In genomic region chr13:15570908-15571568, GRCm38 (mm10) we compare ENCODE assay signal across 10 mouse cellular contexts.
DNase-seq lines count a peak whose midpoint lies in the region; ATAC-seq and TF ChIP-seq lines count a peak whose summit lies in the region.
"Had no signal": no experiment of that assay in that cellular context is flagged by ENCODE, and none has a peak within 500 bp of the region (broad histone marks: within the 10 kb centered on the region; RNA-seq: fewer than 3 reads in every experiment).

No protein-coding gene starts in this region.

- no peaks in the 10 kb centered on the region for H3K27me3 ChIP-seq in hindbrain, embryonic 15.5 days
- H3K27me3 ChIP-seq in hindbrain, embryonic 12.5 days, result no peaks in the 10 kb centered on the region
- H3K27me3 ChIP-seq in forebrain, embryonic 12.5 days, result no peaks in the 10 kb centered on the region
- H3K27me3 ChIP-seq in liver, embryonic 11.5 days (replicated peaks; ENCODE audit: control insufficient read depth, insufficient read depth, low read length), result no peaks in the 10 kb centered on the region
- H3K27me3 ChIP-seq in midbrain, postnatal 0 days (ENCODE audit: insufficient read depth, low read length), result no peaks in the 10 kb centered on the region

- peak overlapping the region; percentile 37 for H3K4me2 ChIP-seq in hindbrain, embryonic 15.5 days
- no peak overlapping the region for H3K4me2 ChIP-seq in hindbrain, embryonic 12.5 days (replicated peaks)
- H3K4me2 ChIP-seq in forebrain, embryonic 12.5 days, result peak overlapping the region; percentile 10; the same call in 1 of the 2 replicates
- no peak overlapping the region; the same call in 1 of the 2 replicates for H3K4me2 ChIP-seq in liver, embryonic 11.5 days
- H3K4me2 ChIP-seq in midbrain, postnatal 0 days (ENCODE audit: low read depth, low read length, poor library complexity, severe bottlenecking), result peak overlapping the region; percentile 45

- DNase-seq in liver, embryonic 11.5 days (ENCODE audit: low spot score), result no peak
- peak; percentile 17 for DNase-seq in midbrain, postnatal 0 days (ENCODE audit: low spot score)
- no peak for DNase-seq in kidney, adult 11 months
- DNase-seq in kidney, adult 9 months, result no peak
- DNase-seq: adrenal gland, adult 8-10 months; cerebellum, adult 2 months had no signal

- WGBS in hindbrain, embryonic 15.5 days, result 48% methylated on average over 15 of the region's 15 CpGs
- whole genome bisulfite sequencing in hindbrain, embryonic 12.5 days, result 50% methylated on average over 15 of the region's 15 CpGs
- 28% methylated on average over 15 of the region's 15 CpGs for WGBS in forebrain, embryonic 12.5 days
- WGBS in liver, embryonic 11.5 days, result 28% methylated on average over 15 of the region's 15 CpGs
- WGBS in midbrain, postnatal 0 days, result 9% methylated on average over 15 of the region's 15 CpGs

- 0 out of 2 replicates have a peak, but pooled peaks have one; percentile 30 for ATAC-seq in hindbrain, embryonic 15.5 days (ENCODE audit: low FRiP score, low read depth)
- ATAC-seq in hindbrain, embryonic 12.5 days (ENCODE audit: low FRiP score), result no peak; the same call in 1 of the 2 replicates
- no peak for ATAC-seq in forebrain, embryonic 12.5 days (ENCODE audit: low FRiP score)
- ATAC-seq in liver, embryonic 11.5 days (replicated peaks; ENCODE audit: low FRiP score), result peak; percentile 61; the same call in 1 of the 2 replicates
- peak; percentile 71 for ATAC-seq in midbrain, postnatal 0 days (ENCODE audit: low FRiP score)

- H3K27ac ChIP-seq in hindbrain, embryonic 15.5 days (replicated peaks), result 0 out of 2 replicates have a peak overlapping the region, but pooled peaks have one; percentile 25
- no peak overlapping the region for H3K27ac ChIP-seq in hindbrain, embryonic 12.5 days
- H3K27ac ChIP-seq in forebrain, embryonic 12.5 days, result peak overlapping the region; percentile 65
- H3K27ac ChIP-seq in liver, embryonic 11.5 days (ENCODE audit: low read depth, low read length), result no peak overlapping the region
- peak overlapping the region; percentile 57 for H3K27ac ChIP-seq in midbrain, postnatal 0 days (ENCODE audit: low read depth, low read length)

- H3K36me3 ChIP-seq in hindbrain, embryonic 15.5 days, result no peaks in the 10 kb centered on the region
- H3K36me3 ChIP-seq in hindbrain, embryonic 12.5 days, result no peaks in the 10 kb centered on the region
- H3K36me3 ChIP-seq in forebrain, embryonic 12.5 days (replicated peaks), result no peaks in the 10 kb centered on the region
- no peaks in the 10 kb centered on the region for H3K36me3 ChIP-seq in liver, embryonic 11.5 days (ENCODE audit: control insufficient read depth, insufficient read depth, low read length)
- no peaks in the 10 kb centered on the region for H3K36me3 ChIP-seq in midbrain, postnatal 0 days (ENCODE audit: insufficient read depth, low read length)
- H3K36me3 ChIP-seq: G1E had no signal

- no peak overlapping the region for H3K9ac ChIP-seq in hindbrain, embryonic 15.5 days
- H3K9ac ChIP-seq in hindbrain, embryonic 12.5 days, result no peak overlapping the region
- no peak overlapping the region for H3K9ac ChIP-seq in forebrain, embryonic 12.5 days
- no peak overlapping the region for H3K9ac ChIP-seq in liver, embryonic 11.5 days (ENCODE audit: low read depth, low read length)
- no peak overlapping the region for H3K9ac ChIP-seq in midbrain, postnatal 0 days (replicated peaks; ENCODE audit: low read length, poor library complexity, severe bottlenecking)

- H3K4me1 ChIP-seq in hindbrain, embryonic 15.5 days (replicated peaks), result peaks cover 7% of the 10 kb centered on the region
- H3K4me1 ChIP-seq in hindbrain, embryonic 12.5 days, result peaks cover 10% of the 10 kb centered on the region
- peaks cover 22% of the 10 kb centered on the region for H3K4me1 ChIP-seq in forebrain, embryonic 12.5 days
- H3K4me1 ChIP-seq in liver, embryonic 11.5 days (replicated peaks; ENCODE audit: control insufficient read depth, insufficient read depth, low read length), result no peaks in the 10 kb centered on the region; the same call in 1 of the 2 replicates
- no peaks in the 10 kb centered on the region; the same call in 1 of the 2 replicates for H3K4me1 ChIP-seq in midbrain, postnatal 0 days (ENCODE audit: insufficient read depth, low read length)

- H3K4me3 ChIP-seq in hindbrain, embryonic 15.5 days, result no peak overlapping the region; the same call in 1 of the 2 replicates
- H3K4me3 ChIP-seq in hindbrain, embryonic 12.5 days, result no peak overlapping the region
- H3K4me3 ChIP-seq in forebrain, embryonic 12.5 days (replicated peaks), result 0 out of 2 replicates have a peak overlapping the region, but pooled peaks have one; percentile 3
- H3K4me3 ChIP-seq in liver, embryonic 11.5 days (ENCODE audit: low read depth, low read length), result no peak overlapping the region
- H3K4me3 ChIP-seq in midbrain, postnatal 0 days (ENCODE audit: low read depth, low read length), result peak overlapping the region; percentile 18; the same call in 1 of the 2 replicates

- H3K9me3 ChIP-seq in hindbrain, embryonic 15.5 days, result no peaks in the 10 kb centered on the region
- H3K9me3 ChIP-seq in hindbrain, embryonic 12.5 days (replicated peaks), result no peaks in the 10 kb centered on the region
- H3K9me3 ChIP-seq in forebrain, embryonic 12.5 days, result no peaks in the 10 kb centered on the region
- H3K9me3 ChIP-seq in liver, embryonic 11.5 days (ENCODE audit: control insufficient read depth, low read length), result no peaks in the 10 kb centered on the region
- H3K9me3 ChIP-seq in midbrain, postnatal 0 days (ENCODE audit: low read length), result no peaks in the 10 kb centered on the region
- H3K9me3 ChIP-seq: G1E had no signal

- no peak for TF ChIP-seq CTCF in midbrain, postnatal 0 days (IDR thresholded peaks at IDR 0.05)

Comparison
In these comparisons a context has a peak if more than half of its experiments do, and no peak if none do; other contexts are left out.
1. ATAC-seq: peak in hindbrain, embryonic 15.5 days (single experiment), liver, embryonic 11.5 days (single experiment) and midbrain, postnatal 0 days (single experiment); none in hindbrain, embryonic 12.5 days (single experiment) and forebrain, embryonic 12.5 days (single experiment).
2. H3K27ac ChIP-seq: peak in hindbrain, embryonic 15.5 days (single experiment), forebrain, embryonic 12.5 days (single experiment) and midbrain, postnatal 0 days (single experiment); none in hindbrain, embryonic 12.5 days (single experiment) and liver, embryonic 11.5 days (single experiment).
3. H3K4me2 ChIP-seq: peak in hindbrain, embryonic 15.5 days (single experiment), forebrain, embryonic 12.5 days (single experiment) and midbrain, postnatal 0 days (single experiment); none in hindbrain, embryonic 12.5 days (single experiment) and liver, embryonic 11.5 days (single experiment).
4. H3K4me3 ChIP-seq: peak in forebrain, embryonic 12.5 days (single experiment) and midbrain, postnatal 0 days (single experiment); none in hindbrain, embryonic 15.5 days (single experiment), hindbrain, embryonic 12.5 days (single experiment) and liver, embryonic 11.5 days (single experiment).